Mouse (Mus musculus) adrenal gland, postnatal 25 days (tissue): ENCODE measurements around the gene Gclm. TPM values are rescaled to one million over a fixed set of nuclear protein-coding genes. Genes with fewer than 3 reads are reported as not detected.
"Not testable (repeated sequence)": the region's sequence is repeated elsewhere in the genome, so short reads cannot be mapped to it uniquely, and the experiment has no call there.

Source experiments
- DNase-seq: peaks from one replicate; pipeline ENCODE4 v3.0.0; 2021; ENCODE audit warnings: mixed read lengths
- long read RNA-seq: library from polyadenylated mRNA; stranded (forward); transcript quantifications from one replicate; pipeline ENCODE4 v2.0.0, GENCODE M21; 2021
- total RNA-seq: library from RNA; stranded (reverse); gene quantifications from 2 replicates; pipeline ENCODE4 v1.2.3, GENCODE M21; 2021

Gene Gclm
- 69.9 and 101 TPM in 2 replicates for total RNA-seq
- long read RNA-seq, full-length matches to known transcripts, result 198 of 220 reads
- long read RNA-seq, partial matches to known transcripts, result 7 of 220 reads
- long read RNA-seq, other reads (novel, unspliced or antisense), result 15 of 220 reads

GRCm38 (mm10) chr3:122245215-122245877, at the start of gene Gclm:
Gene Gclm, plus strand, starts transcription at chr3:122245557.
- DNase-seq, result peak; percentile 93

- DNase-seq, result no peak
Observed at GRCm38 (mm10) chr3:122196621-122197298, 48.6 kb upstream of the Gclm start.

GRCm38 (mm10) chr3:122198532-122198931, 46.8 kb upstream of the Gclm start:
- DNase-seq, result no peak

- no peak for DNase-seq
Observed at GRCm38 (mm10) chr3:122198966-122199381, 46.4 kb upstream of the Gclm start.

GRCm38 (mm10) chr3:122199600-122199999, 45.8 kb upstream of the Gclm start:
- DNase-seq, result no peak

- DNase-seq, result no peak
Observed at GRCm38 (mm10) chr3:122200017-122200416, 45.3 kb upstream of the Gclm start.

- no peak for DNase-seq
Observed at GRCm38 (mm10) chr3:122200447-122200846, 44.9 kb upstream of the Gclm start.

- DNase-seq, result no peak
Observed at GRCm38 (mm10) chr3:122202307-122202732, 43.0 kb upstream of the Gclm start.

- no peak for DNase-seq
Observed at GRCm38 (mm10) chr3:122203675-122204329, 41.6 kb upstream of the Gclm start.

DNA sequence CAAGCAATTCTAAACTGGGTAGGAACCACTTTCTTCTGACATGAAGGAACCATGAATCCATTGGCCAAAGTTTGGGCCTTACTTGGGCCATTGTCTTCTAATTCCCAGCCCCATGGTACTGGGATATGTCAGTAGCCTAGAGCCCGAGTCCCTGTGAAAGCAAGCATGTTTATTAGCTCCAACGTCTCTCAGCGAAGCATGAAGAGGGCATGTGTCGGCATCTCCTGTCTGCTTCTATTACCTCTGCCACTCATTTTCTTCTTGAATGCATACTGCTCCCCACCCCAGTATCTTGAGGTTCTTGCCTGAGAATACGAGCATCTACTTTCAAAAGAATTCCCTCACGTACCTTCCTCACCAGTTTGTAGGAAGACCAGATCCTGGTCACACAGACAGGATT, 39.6 kb upstream of the Gclm start:
- DNase-seq, result no peak

GRCm38 (mm10) chr3:122206279-122207070, 38.9 kb upstream of the Gclm start:
- DNase-seq, result peak; percentile 44

DNA sequence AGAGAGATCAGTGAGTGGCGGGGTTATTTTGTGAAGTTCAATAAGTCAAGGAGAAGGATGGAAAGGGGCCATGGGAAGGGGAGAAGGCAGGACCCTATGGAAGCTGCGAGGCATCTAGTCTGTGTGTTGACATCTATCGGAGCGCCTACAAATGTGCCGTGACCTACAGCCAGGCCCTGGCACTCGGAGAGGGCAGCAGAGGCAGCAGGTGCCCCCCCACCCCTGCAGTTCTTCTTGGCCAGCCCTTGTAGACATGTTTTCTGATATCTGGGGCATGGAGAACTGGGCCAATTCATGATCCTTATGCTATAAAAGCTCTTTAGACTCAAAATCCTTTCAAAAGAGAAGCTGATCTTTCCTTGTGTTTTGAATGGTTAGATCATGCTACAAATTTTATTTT, 37.6 kb upstream of the Gclm start:
- no peak for DNase-seq

DNA sequence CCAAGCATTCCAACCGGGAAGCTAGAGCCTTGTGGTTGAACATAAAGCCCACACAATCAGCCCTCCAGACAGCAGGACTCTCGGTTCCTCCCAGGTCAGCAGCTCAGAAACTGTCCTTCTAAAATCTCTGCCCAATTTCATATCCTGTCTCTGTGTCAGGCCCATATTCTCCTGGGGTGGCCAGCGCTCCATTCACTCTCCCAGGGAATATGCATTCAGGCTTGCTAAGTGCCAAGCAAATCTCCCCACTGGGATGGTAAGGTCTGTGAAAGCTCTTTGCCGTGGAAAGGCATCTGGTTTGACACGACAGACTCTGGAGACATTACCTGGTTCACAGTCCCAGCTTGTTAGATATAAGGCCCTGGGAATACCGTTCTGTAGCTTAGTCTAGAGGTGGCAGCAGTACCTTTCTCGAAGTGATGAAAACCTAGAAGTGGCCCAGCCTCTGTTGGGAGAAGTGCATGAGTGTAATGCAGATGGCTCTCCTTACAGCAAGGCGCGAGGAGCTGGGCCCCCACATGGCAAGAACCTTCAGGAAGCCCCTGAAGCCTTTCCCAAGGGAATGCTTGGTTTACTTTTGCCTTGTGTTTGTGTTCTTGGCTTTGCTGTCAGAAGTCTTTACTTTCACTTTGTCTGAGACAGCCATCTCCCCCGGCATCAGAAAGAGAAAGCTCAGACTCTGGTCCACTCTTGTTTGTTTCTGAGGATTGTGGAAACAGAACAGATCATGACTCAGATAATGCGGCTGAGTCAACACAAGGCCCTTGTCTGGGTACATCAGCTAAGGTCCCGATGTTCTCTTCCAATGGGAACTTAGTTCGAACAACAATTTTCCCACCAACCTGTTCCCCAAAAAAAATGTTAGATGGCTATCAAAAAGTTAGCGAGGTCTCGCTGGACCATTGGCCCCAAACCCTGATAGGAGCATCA, 36.8 kb upstream of the Gclm start:
- DNase-seq, result no peak

GRCm38 (mm10) chr3:122209511-122209910, 35.8 kb upstream of the Gclm start:
- no peak for DNase-seq

- no peak for DNase-seq
Observed at GRCm38 (mm10) chr3:122210434-122210833, 34.9 kb upstream of the Gclm start.

GRCm38 (mm10) chr3:122210846-122211245, 34.5 kb upstream of the Gclm start:
- DNase-seq, result no peak

GRCm38 (mm10) chr3:122211446-122212125, 33.8 kb upstream of the Gclm start:
- no peak for DNase-seq

DNA sequence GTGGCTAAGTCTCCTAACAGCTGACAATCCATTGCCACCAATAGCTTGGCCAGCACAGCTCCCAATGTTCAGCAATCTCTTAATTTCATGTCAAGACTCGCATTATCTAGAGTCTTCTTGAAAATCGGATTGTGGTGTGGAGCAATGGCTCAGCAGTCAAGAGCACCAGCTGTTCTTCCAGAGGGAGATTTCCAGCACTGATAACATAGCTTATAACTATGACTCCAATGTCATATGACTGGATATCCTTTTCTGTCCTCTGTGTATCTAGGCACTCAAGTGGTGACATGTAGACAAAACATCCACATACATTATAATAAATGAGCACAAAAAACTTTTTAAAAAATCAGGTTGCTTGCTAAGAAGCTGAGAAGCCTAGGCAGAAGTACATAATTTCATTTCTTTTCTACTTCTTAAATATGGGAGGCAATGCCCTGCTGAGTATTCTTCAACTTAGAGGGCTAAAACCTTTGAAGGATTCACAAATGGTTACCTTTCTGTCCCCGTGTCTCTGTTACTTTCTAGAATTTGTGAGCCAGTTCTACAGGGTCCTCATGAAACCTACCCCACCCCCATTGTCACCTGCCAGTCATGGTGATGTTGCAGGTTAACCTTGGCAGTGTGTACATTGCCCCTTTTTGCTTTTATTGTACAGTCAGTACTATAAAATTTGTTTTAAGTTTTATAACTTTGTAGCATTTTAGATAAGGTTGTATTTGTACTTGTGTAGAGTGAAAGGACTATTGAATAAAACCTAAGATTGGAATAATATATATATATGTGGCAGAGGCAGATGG, 23.9 kb upstream of the Gclm start:
- DNase-seq, result no peak

GRCm38 (mm10) chr3:122226972-122227371, 18.4 kb upstream of the Gclm start:
- DNase-seq, result not testable (repeated sequence)

DNA sequence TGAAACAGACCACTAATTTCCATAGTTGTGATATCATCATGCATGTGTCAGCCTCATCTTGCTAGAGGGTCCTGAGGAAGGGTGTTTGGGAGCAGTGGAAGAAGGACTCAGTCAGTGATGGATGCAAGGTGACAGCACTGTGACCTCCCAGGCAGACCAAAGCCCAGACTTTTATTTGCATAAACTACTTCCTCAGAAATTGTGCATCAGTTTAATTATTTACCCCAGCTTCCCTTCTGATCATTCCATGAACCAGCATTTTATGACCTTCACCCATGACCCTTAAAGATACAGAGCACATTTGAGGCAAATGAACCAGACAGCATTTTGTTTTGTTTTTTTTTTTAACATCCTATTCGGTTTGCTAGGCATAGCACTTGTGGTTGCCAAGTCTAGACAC, 9.6 kb upstream of the Gclm start:
- DNase-seq, result no peak
